ENCODE assay signal across 25 mouse cellular contexts in genomic region chr12:30572075-30572474, GRCm38 (mm10).
"Had no signal": no experiment of that assay in that cellular context is flagged by ENCODE, and none has a peak within 500 bp of the region (broad histone marks: within the 10 kb centered on the region; RNA-seq: fewer than 3 reads in every experiment).

No protein-coding gene starts in this region.

- H3K9ac ChIP-seq: forebrain, postnatal 0 days; heart, embryonic 13.5 days; heart, embryonic 15.5 days; hindbrain, embryonic 13.5 days; hindbrain, embryonic 15.5 days; kidney, embryonic 15.5 days; limb, embryonic 13.5 days had no signal

- H3K4me2 ChIP-seq: heart, embryonic 11.5 days; heart, embryonic 13.5 days; heart, embryonic 15.5 days; hindbrain, embryonic 13.5 days; hindbrain, embryonic 15.5 days; kidney, embryonic 15.5 days; limb, embryonic 13.5 days had no signal

- ATAC-seq: forebrain, postnatal 0 days; hindbrain, postnatal 0 days; intestine, embryonic 16.5 days had no signal

- H3K4me3 ChIP-seq: heart, adult 2 months; heart, embryonic 13.5 days; heart, embryonic 15.5 days; hindbrain, embryonic 13.5 days; hindbrain, embryonic 15.5 days; kidney, embryonic 15.5 days; limb, embryonic 13.5 days had no signal

- H3K4me1 ChIP-seq: heart, embryonic 13.5 days; heart, embryonic 15.5 days; hindbrain, embryonic 13.5 days; hindbrain, embryonic 15.5 days; kidney, embryonic 15.5 days; limb, embryonic 13.5 days had no signal

- H3K36me3 ChIP-seq: heart, embryonic 13.5 days; heart, embryonic 15.5 days; hindbrain, embryonic 13.5 days; hindbrain, embryonic 15.5 days; kidney, embryonic 15.5 days; limb, embryonic 13.5 days had no signal

- H3K27ac ChIP-seq: heart, adult 2 months; heart, embryonic 13.5 days; heart, embryonic 15.5 days; hindbrain, embryonic 13.5 days; hindbrain, embryonic 15.5 days; hindbrain, postnatal 0 days; kidney, embryonic 15.5 days; kidney, postnatal 0 days; limb, embryonic 13.5 days had no signal

- DNase-seq: forebrain, postnatal 0 days; gastrocnemius, postnatal 14 days; gastrocnemius, postnatal 36 days; heart, adult 11 months; heart, adult 2 months; heart, postnatal 14 days; heart, postnatal 36 days; kidney, adult 11 months; kidney, adult 2 months; kidney, adult 9 months; kidney, postnatal 14 days; kidney, postnatal 36 days; layer of hippocampus, adult 9-11 months; layer of hippocampus, postnatal 36 days; left cerebral cortex, postnatal 4 days had no signal

- H3K9me3 ChIP-seq: heart, embryonic 13.5 days; heart, embryonic 15.5 days; hindbrain, embryonic 13.5 days; hindbrain, embryonic 15.5 days; kidney, embryonic 15.5 days; limb, embryonic 13.5 days had no signal

- H3K27me3 ChIP-seq: heart, embryonic 13.5 days; heart, embryonic 15.5 days; hindbrain, embryonic 13.5 days; hindbrain, embryonic 15.5 days; kidney, embryonic 15.5 days; limb, embryonic 13.5 days had no signal
